Mouse (Mus musculus): ENCODE results near the gene Hdgf.

The Hdgf gene

GRCm38 (mm10) chr3:87905880-87906485, at the start of gene Hdgf:
Gene Hdgf, plus strand, starts transcription at chr3:87906321.
- under 1% methylated on average over 57 of the region's 57 CpGs for WGBS

GRCm38 (mm10) chr3:87857666-87858065, 48.5 kb upstream of the Hdgf start:
- WGBS, result 93% methylated on average over 8 of the region's 8 CpGs

GRCm38 (mm10) chr3:87859813-87860212, 46.3 kb upstream of the Hdgf start:
- 27% methylated on average over 3 of the region's 3 CpGs for WGBS

GRCm38 (mm10) chr3:87864111-87864510, 42.0 kb upstream of the Hdgf start:
- WGBS, result 93% methylated on average over 4 of the region's 4 CpGs

GRCm38 (mm10) chr3:87877730-87878129, 28.4 kb upstream of the Hdgf start:
- WGBS, result 88% methylated on average over 4 of the region's 4 CpGs

GRCm38 (mm10) chr3:87884291-87884690, 21.8 kb upstream of the Hdgf start:
- WGBS, result 1% methylated on average over 3 of the region's 3 CpGs

- WGBS, result under 1% methylated on average over 27 of the region's 28 CpGs
Measured at GRCm38 (mm10) chr3:87884708-87885251, 21.3 kb upstream of the Hdgf start.

GRCm38 (mm10) chr3:87885281-87886003, 20.7 kb upstream of the Hdgf start, which contains the start of gene Prcc:
Gene Prcc, minus strand, starts transcription at chr3:87885608.
- under 1% methylated on average over 33 of the region's 33 CpGs for WGBS

- 8% methylated on average over 10 of the region's 10 CpGs for WGBS
Measured at GRCm38 (mm10) chr3:87886004-87886365, 20.1 kb upstream of the Hdgf start.

GRCm38 (mm10) chr3:87886416-87886815, 19.7 kb upstream of the Hdgf start:
- WGBS, result 80% methylated on average over 6 of the region's 6 CpGs

- 74% methylated on average over 4 of the region's 4 CpGs for WGBS
Measured at GRCm38 (mm10) chr3:87887400-87887799, 18.7 kb upstream of the Hdgf start.

GRCm38 (mm10) chr3:87891481-87891880, 14.6 kb upstream of the Hdgf start:
- WGBS, result 63% methylated on average over 3 of the region's 3 CpGs

- 83% methylated on average over 3 of the region's 3 CpGs for WGBS
Measured at GRCm38 (mm10) chr3:87893367-87893905, 12.7 kb upstream of the Hdgf start.

- 71% methylated on average over 3 of the region's 3 CpGs for WGBS
Measured at GRCm38 (mm10) chr3:87899266-87899665, 6.9 kb upstream of the Hdgf start.

- 72% methylated on average over 3 of the region's 3 CpGs for WGBS
Measured at GRCm38 (mm10) chr3:87899776-87900175, 6.3 kb upstream of the Hdgf start.

GRCm38 (mm10) chr3:87901036-87901624, 5.0 kb upstream of the Hdgf start:
- 69% methylated on average over 1 of the region's 1 CpGs for WGBS

GRCm38 (mm10) chr3:87901959-87902358, 4.2 kb upstream of the Hdgf start:
- WGBS, result 78% methylated on average over 6 of the region's 6 CpGs

- WGBS, result 60% methylated on average over 5 of the region's 5 CpGs
Measured at GRCm38 (mm10) chr3:87903821-87904220, 2.3 kb upstream of the Hdgf start.

- 0% methylated on average over 41 of the region's 47 CpGs for WGBS
Measured at GRCm38 (mm10) chr3:87906601-87906980, 470 bp downstream of the Hdgf start.

- WGBS, result under 1% methylated on average over 27 of the region's 27 CpGs
Measured at GRCm38 (mm10) chr3:87906981-87907857, 1.1 kb downstream of the Hdgf start.

GRCm38 (mm10) chr3:87907906-87908305, 1.8 kb downstream of the Hdgf start:
- 3% methylated on average over 1 of the region's 1 CpGs for WGBS

Data from cerebral cortex, adult 2 months (tissue).